Mouse (Mus musculus) stomach, postnatal 0 days (tissue): ENCODE results near the gene Deaf1.

Experiments used
- CTCF ChIP-seq: IDR thresholded peaks from 2 replicates; pipeline ENCODE4 v1.5.1; 2016; ENCODE audit warnings: antibody characterized with exemption, low read depth, mild to moderate bottlenecking, moderate library complexity
- EP300 ChIP-seq: optimal IDR thresholded peaks from 2 replicates; pipeline ENCODE3; 2016; ENCODE audit warnings: antibody characterized with exemption

DNA sequence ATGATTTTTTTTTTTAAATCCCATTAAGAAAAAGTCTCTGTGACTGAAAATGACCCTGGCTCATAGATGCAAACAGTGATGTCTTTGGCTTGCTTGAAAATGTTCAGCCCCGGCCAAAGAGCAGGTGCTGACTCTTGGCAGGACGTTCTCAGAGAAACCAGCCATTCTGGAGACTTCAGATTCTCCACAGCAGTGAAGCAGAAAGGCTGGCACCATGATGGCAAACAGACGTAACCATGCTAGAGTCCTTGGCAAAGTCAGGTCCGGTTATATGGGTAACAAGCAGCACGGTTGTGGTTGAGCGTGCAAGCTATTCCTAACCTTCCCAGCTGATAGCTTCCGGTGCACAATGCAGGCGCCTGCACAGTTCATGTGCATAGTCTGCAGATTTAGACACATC lies 28.3 kb downstream of the Deaf1 start:
- TF ChIP-seq CTCF: no peak
- TF ChIP-seq EP300: no peak
